Mouse (Mus musculus): Measurements from ENCODE around the gene Serinc3.
A peak's percentile ranks its signal among the peaks of the same experiment; 100 is the strongest.

Serinc3 gene

GRCm38 (mm10) chr2:163593636-163594282, 51.2 kb downstream of the Serinc3 start:
- no peak for DNase-seq (ENCODE audit: low read depth)

DNA sequence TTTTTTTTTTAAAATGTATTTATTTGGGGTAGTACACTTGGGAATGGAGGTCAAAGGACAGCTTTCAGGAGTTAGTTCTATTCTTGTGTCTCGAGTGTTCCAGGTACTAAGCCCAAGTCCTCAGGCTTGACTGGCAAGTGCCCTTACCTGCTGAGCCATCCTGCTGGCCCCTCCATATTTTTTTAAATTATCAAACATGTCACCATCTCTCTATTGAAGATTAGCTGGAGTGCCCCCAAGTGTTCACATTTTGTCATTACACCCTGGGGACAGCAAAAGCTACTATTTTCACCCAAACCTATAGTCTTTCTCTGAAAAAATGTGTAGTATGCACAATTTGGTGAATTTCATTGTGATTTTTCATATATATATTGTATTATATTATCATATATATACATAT, 52.8 kb downstream of the Serinc3 start:
- DNase-seq (ENCODE audit: low read depth), result no peak

GRCm38 (mm10) chr2:163590996-163591395, 53.9 kb downstream of the Serinc3 start:
- DNase-seq (ENCODE audit: low read depth), result no peak

- DNase-seq (ENCODE audit: low read depth), result no peak
Measured at GRCm38 (mm10) chr2:163590211-163590610, 54.7 kb downstream of the Serinc3 start.

GRCm38 (mm10) chr2:163587506-163587905, 57.4 kb downstream of the Serinc3 start:
- no peak for DNase-seq (ENCODE audit: low read depth)

DNA sequence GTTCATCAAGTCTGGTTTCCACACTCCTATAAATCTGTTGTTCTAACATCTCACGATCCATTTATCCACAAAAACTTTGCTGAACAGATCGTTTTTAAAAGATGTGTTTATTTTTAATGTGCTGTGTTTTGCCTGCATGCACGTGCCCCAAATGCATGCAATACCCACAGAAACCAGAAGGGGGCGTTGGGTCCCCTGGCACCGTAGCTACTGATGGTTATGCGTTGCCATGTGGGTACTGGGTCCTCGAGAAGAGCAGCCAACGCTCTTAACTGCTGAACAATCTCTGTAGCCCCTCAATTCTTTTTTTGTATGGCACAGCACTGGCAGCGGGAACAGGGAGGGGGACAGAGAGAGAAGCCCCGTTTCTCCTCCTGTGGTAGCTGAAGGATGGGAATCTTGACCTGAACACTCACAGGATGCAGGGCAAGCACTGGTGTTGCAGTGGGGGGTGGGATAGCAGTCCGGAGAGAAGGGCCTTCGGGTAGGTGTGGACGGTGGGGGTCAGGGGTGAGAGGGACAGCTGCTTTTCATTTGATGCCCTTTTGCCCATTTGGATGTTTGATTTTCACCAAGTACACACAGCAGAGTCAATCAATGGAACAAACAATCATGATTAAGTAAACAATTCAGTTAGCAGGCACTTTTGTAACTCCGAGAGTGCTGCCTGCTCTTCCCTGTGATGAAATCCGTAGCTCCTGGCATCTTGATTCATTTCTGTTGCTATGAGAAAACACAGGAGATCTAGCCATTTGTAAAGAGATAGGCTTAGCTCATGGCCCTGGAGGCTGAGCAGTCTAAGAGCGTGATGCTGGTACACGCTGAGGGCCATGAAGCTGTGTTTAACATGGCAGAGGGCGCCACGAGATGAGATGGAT, 58.3 kb downstream of the Serinc3 start:
- DNase-seq (ENCODE audit: low read depth), result no peak

- no peak for DNase-seq (ENCODE audit: low read depth)
Measured at GRCm38 (mm10) chr2:163584088-163584426, 60.9 kb downstream of the Serinc3 start.

- no peak for DNase-seq (ENCODE audit: low read depth)
Measured at GRCm38 (mm10) chr2:163583226-163584087, 61.5 kb downstream of the Serinc3 start.

DNA sequence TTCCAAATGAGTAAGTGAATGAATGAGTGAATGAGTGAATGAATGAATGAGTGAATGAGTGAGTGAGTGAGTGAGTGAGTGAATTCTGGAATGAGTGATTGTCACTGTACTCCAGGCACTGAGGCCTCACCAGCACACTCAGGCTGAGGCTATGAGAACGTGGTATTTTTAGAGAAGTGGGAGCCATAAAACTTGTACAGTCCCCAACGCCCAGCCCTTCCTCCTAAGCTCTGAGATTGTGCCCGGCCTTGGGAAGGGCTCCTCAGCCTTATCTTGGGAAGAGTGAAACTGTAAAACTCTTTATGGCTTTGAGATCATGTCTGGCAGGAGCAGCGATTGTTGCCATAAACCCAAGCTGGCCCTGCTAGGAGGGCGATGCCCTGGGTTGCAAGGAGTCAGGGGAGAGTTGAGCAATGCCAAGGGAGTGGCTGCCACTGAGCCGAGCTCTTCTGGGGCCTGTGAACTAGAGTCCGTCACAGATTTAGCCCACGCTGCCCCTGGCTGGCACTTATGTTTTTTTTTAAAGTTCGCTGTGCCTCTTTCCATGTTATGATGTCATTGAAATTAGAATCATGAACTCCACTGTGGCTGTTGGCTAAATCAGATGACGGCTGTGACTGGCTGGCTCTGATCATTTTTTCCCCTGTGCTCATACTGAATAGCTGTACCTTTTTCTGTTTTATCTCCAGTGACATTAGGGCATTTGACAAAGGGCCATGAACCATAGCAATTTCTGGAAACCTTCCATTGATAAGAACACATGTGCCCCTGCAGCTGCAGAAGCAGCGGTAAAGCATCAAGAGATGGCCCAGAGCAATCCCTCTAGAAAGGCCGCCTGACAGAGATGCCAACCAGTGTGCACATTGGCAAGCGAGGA, 64.6 kb downstream of the Serinc3 start:
- peak; percentile 49 for DNase-seq (ENCODE audit: low read depth)

GRCm38 (mm10) chr2:163577986-163578385, 66.9 kb downstream of the Serinc3 start:
- no peak for DNase-seq (ENCODE audit: low read depth)

GRCm38 (mm10) chr2:163575248-163575647, 69.7 kb downstream of the Serinc3 start:
- no peak for DNase-seq (ENCODE audit: low read depth)

- DNase-seq (ENCODE audit: low read depth), result no peak
Measured at GRCm38 (mm10) chr2:163574321-163574720, 70.6 kb downstream of the Serinc3 start.
